Comparison of ENCODE assay signal across 8 mouse cellular contexts in genomic region chr1:186705915-186706248, GRCm38 (mm10). TPM values are rescaled to one million over a fixed set of nuclear protein-coding genes. Genes with fewer than 3 reads are reported as not detected.
DNase-seq lines count a peak whose midpoint lies in the region; ATAC-seq and TF ChIP-seq lines count a peak whose summit lies in the region.

Tgfb2 (minus strand) TSS chr1:186705989.

- ATAC-seq in intestine, embryonic 14.5 days (replicated peaks; ENCODE audit: low FRiP score, low TSS enrichment, low read depth): peak; percentile 19
- no peak for ATAC-seq in liver, postnatal 0 days

- peak; percentile 38 for DNase-seq in kidney, postnatal 10 days
- DNase-seq in kidney, adult 18-20 months: no peak
- peak; percentile 44 for DNase-seq in gastrocnemius, adult 18-20 months (ENCODE audit: low spot score)
- no peak for DNase-seq in intestine, embryonic 14.5 days (ENCODE audit: low spot score)
- DNase-seq in liver, postnatal 0 days: no peak
- DNase-seq in right cerebral cortex, postnatal 25 days: peak; percentile 32
- no peak for DNase-seq in cerebellum, adult 8-10 months

- H3K27me3 ChIP-seq in intestine, embryonic 14.5 days (replicated peaks; ENCODE audit: control insufficient read depth, insufficient read depth, low read length): peaks cover 10% of the 10 kb centered on the region
- peaks cover 29% of the 10 kb centered on the region for H3K27me3 ChIP-seq in liver, postnatal 0 days (ENCODE audit: insufficient read depth, low read length)

- H3K9me3 ChIP-seq in intestine, embryonic 14.5 days (ENCODE audit: control insufficient read depth, low read length): no peaks in the 10 kb centered on the region
- H3K9me3 ChIP-seq in liver, postnatal 0 days (ENCODE audit: low read length): no peaks in the 10 kb centered on the region

- no peak for TF ChIP-seq EP300 in liver, postnatal 0 days (IDR thresholded peaks at IDR 0.05; ENCODE audit: low read depth)

- H3K27ac ChIP-seq in bone marrow, adult 2 months (ENCODE audit: control insufficient read depth, insufficient read depth, low read depth, low read length, poor library complexity): no peak within 1 kb of the TSS
- H3K27ac ChIP-seq in intestine, embryonic 14.5 days (ENCODE audit: low read depth): peak within 1 kb of the TSS; percentile 73
- H3K27ac ChIP-seq in liver, postnatal 0 days (ENCODE audit: low read depth): no peak within 1 kb of the TSS

- no peak for TF ChIP-seq POLR2A in bone marrow, adult 2 months (IDR thresholded peaks at IDR 0.05; ENCODE audit: borderline replicate concordance, control insufficient read depth, low read depth, low read length)

- TF ChIP-seq CTCF in bone marrow, adult 2 months (IDR thresholded peaks at IDR 0.05; ENCODE audit: control insufficient read depth, insufficient read depth, low read length): no peak
- no peak for TF ChIP-seq CTCF in liver, postnatal 0 days (IDR thresholded peaks at IDR 0.05; ENCODE audit: low read depth)

- H3K4me2 ChIP-seq in intestine, embryonic 14.5 days (ENCODE audit: low read length): peak within 1 kb of the TSS; percentile 80
- peak within 1 kb of the TSS; percentile 87 for H3K4me2 ChIP-seq in liver, postnatal 0 days (ENCODE audit: low read depth, low read length)

- H3K4me3 ChIP-seq in bone marrow, adult 2 months (replicated peaks; ENCODE audit: control insufficient read depth, low read depth, low read length): peak within 1 kb of the TSS; percentile 8
- H3K4me3 ChIP-seq in intestine, embryonic 14.5 days (ENCODE audit: low read depth, low read length): peak within 1 kb of the TSS; percentile 58
- peak within 1 kb of the TSS; percentile 58 for H3K4me3 ChIP-seq in liver, postnatal 0 days (ENCODE audit: low read depth, low read length)

- peak within 1 kb of the TSS; percentile 61 for H3K9ac ChIP-seq in intestine, embryonic 14.5 days (ENCODE audit: low read length)
- peak within 1 kb of the TSS; percentile 51 for H3K9ac ChIP-seq in liver, postnatal 0 days (replicated peaks)

- H3K36me3 ChIP-seq in intestine, embryonic 14.5 days (ENCODE audit: control insufficient read depth, insufficient read depth, low read length): no peaks in the 10 kb centered on the region
- no peaks in the 10 kb centered on the region for H3K36me3 ChIP-seq in liver, postnatal 0 days (replicated peaks; ENCODE audit: insufficient read depth, low read length)

- H3K4me1 ChIP-seq in bone marrow, adult 2 months (ENCODE audit: control insufficient read depth, insufficient read depth, low read length): no peaks in the 10 kb centered on the region
- peaks cover 12% of the 10 kb centered on the region for H3K4me1 ChIP-seq in intestine, embryonic 14.5 days (replicated peaks; ENCODE audit: control insufficient read depth, insufficient read depth, low read length)
- H3K4me1 ChIP-seq in liver, postnatal 0 days (ENCODE audit: insufficient read depth): peaks cover 11% of the 10 kb centered on the region; the same call in 1 of the 2 replicates

- WGBS in bone marrow, adult 2 months: 7% methylated on average over 12 of the region's 12 CpGs
- WGBS in intestine, embryonic 14.5 days: 3% methylated on average over 12 of the region's 12 CpGs
- WGBS in liver, postnatal 0 days (ENCODE audit: insufficient replicate concordance): 5% methylated on average over 12 of the region's 12 CpGs

RNA-seq across cellular contexts. Expression of gene Tgfb2, which starts in this region (rescaled TPM):
- polyA plus RNA-seq in bone marrow, adult 2 months (2011; ENCODE audit: insufficient read depth, insufficient read length, low replicate concordance, missing spikeins): 0.67 TPM in 1 of 2 replicates, not detected in the other
- 10 to 100 TPM; 15.5 to 17.9 TPM for total RNA-seq in gastrocnemius, adult 18-20 months (2021)
- 21.5 and 26.2 TPM in 2 replicates for polyA plus RNA-seq in intestine, embryonic 14.5 days (2014; fragmentation: Nextera tagmentation; extraction: Ambion mirVana)
- 0.81 and 0.99 TPM in 2 replicates for polyA plus RNA-seq in liver, postnatal 0 days (2015; fragmentation: Nextera tagmentation; extraction: Ambion mirVana)

Comparison
In these comparisons a context has a peak if more than half of its experiments do, and no peak if none do; other contexts are left out.
1. RNA of gene Tgfb2 (polyA plus RNA-seq): 21.5 to 26.2 TPM in intestine, embryonic 14.5 days; 0.81 to 0.99 TPM in liver, postnatal 0 days and 0.67 TPM in bone marrow, adult 2 months; every median in the first group is over 10 times any median in the second.
2. DNase-seq: peak in kidney, postnatal 10 days (single experiment), gastrocnemius, adult 18-20 months (single experiment) and right cerebral cortex, postnatal 25 days (single experiment); none in kidney, adult 18-20 months (single experiment), intestine, embryonic 14.5 days (single experiment), liver, postnatal 0 days (single experiment) and cerebellum, adult 8-10 months (single experiment).
3. H3K4me3 ChIP-seq: peak in every context shown above with its lines; median percentile 58 in intestine, embryonic 14.5 days; 58 in liver, postnatal 0 days; 8 in bone marrow, adult 2 months.